Mouse (Mus musculus): ENCODE measurements around the gene Rgs10.
"Not testable (repeated sequence)": the region's sequence is repeated elsewhere in the genome, so short reads cannot be mapped to it uniquely, and the experiment has no call there.

The Rgs10 gene

GRCm38 (mm10) chr7:128345691-128346090, 72.9 kb downstream of the Rgs10 start:
- CTCF ChIA-PET, result interaction anchor here (0.6 kb wide), 1 partner anchor 334 kb away, joined by 3 read pairs; no protein-coding TSS in a partner anchor

- CTCF ChIA-PET, result interaction anchor here (0.6 kb wide), 1 partner anchor 334 kb away, joined by 3 read pairs; no protein-coding TSS in a partner anchor
Observed at GRCm38 (mm10) chr7:128344928-128345653, 73.5 kb downstream of the Rgs10 start.

- CTCF ChIA-PET, result no interaction called here
Observed at GRCm38 (mm10) chr7:128344488-128344887, 74.1 kb downstream of the Rgs10 start.

GRCm38 (mm10) chr7:128342691-128343090, 75.9 kb downstream of the Rgs10 start:
- CTCF ChIA-PET, result not testable (repeated sequence)

DNA sequence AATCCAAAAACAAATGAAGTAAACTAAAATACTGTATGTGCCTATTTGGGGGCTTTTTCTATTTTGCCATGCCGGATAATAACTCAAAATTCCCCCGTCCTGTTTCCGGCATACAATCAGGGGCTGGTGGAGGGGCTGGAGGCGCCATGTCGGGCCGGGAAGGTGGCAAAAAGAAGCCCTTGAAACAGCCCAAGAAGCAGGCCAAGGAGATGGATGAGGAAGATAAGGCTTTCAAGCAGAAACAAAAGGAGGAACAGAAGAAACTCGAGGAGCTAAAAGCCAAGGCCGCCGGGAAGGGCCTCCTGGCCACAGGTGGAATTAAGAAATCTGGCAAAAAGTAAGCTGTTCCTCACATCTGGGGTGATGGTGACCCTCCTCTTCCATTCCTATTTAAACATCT, 78.2 kb downstream of the Rgs10 start:
- CTCF ChIA-PET, result interaction anchor here (0.6 kb wide), 1 partner anchor 238 kb away, joined by 4 read pairs; no protein-coding TSS in a partner anchor

GRCm38 (mm10) chr7:128332896-128333295, 85.7 kb downstream of the Rgs10 start:
- CTCF ChIA-PET, result no interaction called here

DNA sequence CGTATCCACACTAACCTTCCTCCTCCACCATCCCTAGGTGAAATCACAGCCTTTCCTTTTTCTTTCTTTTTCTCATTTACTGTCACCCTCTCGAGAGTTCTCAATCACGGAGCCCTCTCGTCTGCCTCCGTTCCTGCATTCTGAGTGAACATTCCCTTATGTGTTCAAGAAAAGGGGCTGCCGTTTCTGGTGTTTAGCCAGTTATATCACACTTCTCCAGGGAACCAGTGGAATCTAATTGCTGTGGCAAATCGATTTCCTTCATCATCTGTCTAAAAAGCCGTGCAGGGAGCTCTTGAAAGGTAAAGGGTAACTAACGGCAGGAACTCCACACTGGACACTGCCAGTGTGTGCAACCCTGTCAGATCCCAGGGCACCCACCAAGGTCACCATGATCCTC, 87.6 kb downstream of the Rgs10 start:
- CTCF ChIA-PET, result no interaction called here

GRCm38 (mm10) chr7:128324977-128325376, 93.6 kb downstream of the Rgs10 start:
- CTCF ChIA-PET, result no interaction called here
